Mouse (Mus musculus): ENCODE results near the gene Gm14139. TPM values are rescaled to one million over a fixed set of nuclear protein-coding genes. Genes with fewer than 3 reads are reported as not detected.
A peak's percentile ranks its signal among the peaks of the same experiment; 100 is the strongest.
"Not testable (repeated sequence)": the region's sequence is repeated elsewhere in the genome, so short reads cannot be mapped to it uniquely, and the experiment has no call there.

Gene Gm14139
- polyA plus RNA-seq (2014; fragmentation: Nextera tagmentation; extraction: Ambion mirVana), result not detected in 2 replicates

GRCm38 (mm10) chr2:150181570-150181999, at the start of gene Gm14139:
TSS of gene Gm14139 (plus strand) at chr2:150181755.
- H3K9me3 ChIP-seq (replicated peaks; ENCODE audit: control insufficient read depth, low read length); H3K9ac ChIP-seq (ENCODE audit: low read depth, low read length); H3K4me3 ChIP-seq (ENCODE audit: low read depth, low read length); H3K36me3 ChIP-seq (ENCODE audit: control insufficient read depth, insufficient read depth, low read length); H3K27me3 ChIP-seq (ENCODE audit: control insufficient read depth, insufficient read depth, low read length); H3K4me2 ChIP-seq; H3K4me1 ChIP-seq (ENCODE audit: control insufficient read depth, insufficient read depth, low read length); ATAC-seq (replicated peaks; ENCODE audit: insufficient number of reproducible peaks, low FRiP score, low TSS enrichment); H3K27ac ChIP-seq (ENCODE audit: low read depth, low read length): not testable (repeated sequence)
- 64% methylated on average over 7 of the region's 7 CpGs for WGBS (ENCODE audit: insufficient replicate concordance)

- H3K9me3 ChIP-seq (replicated peaks; ENCODE audit: control insufficient read depth, low read length); H3K27me3 ChIP-seq (ENCODE audit: control insufficient read depth, insufficient read depth, low read length); H3K4me1 ChIP-seq (ENCODE audit: control insufficient read depth, insufficient read depth, low read length); H3K4me2 ChIP-seq; ATAC-seq (replicated peaks; ENCODE audit: insufficient number of reproducible peaks, low FRiP score, low TSS enrichment); H3K9ac ChIP-seq (ENCODE audit: low read depth, low read length); H3K36me3 ChIP-seq (ENCODE audit: control insufficient read depth, insufficient read depth, low read length); H3K27ac ChIP-seq (ENCODE audit: low read depth, low read length); H3K4me3 ChIP-seq (ENCODE audit: low read depth, low read length): not testable (repeated sequence)
- WGBS (ENCODE audit: insufficient replicate concordance), result 91% methylated on average over 1 of the region's 1 CpGs
Observed at GRCm38 (mm10) chr2:150132002-150132401, 49.6 kb upstream of the Gm14139 start.

- Histone ChIP-seq H3K4me3 (ENCODE audit: low read depth, low read length) (no peak overlapping the region), H3K9ac (ENCODE audit: low read depth, low read length) (no peak overlapping the region), H3K4me2 (no peak overlapping the region), H3K27me3 (ENCODE audit: control insufficient read depth, insufficient read depth, low read length) (no peaks in the 10 kb centered on the region), H3K4me1 (ENCODE audit: control insufficient read depth, insufficient read depth, low read length) (0 out of 2 replicates have a peak, but pooled peaks cover 3% of the 10 kb centered on the region), H3K27ac (ENCODE audit: low read depth, low read length) (no peak overlapping the region), H3K9me3 (replicated peaks; ENCODE audit: control insufficient read depth, low read length) (no peaks in the 10 kb centered on the region), H3K36me3 (ENCODE audit: control insufficient read depth, insufficient read depth, low read length) (0 out of 2 replicates have a peak, but pooled peaks cover 3% of the 10 kb centered on the region)
- WGBS (ENCODE audit: insufficient replicate concordance), result 76% methylated on average over 2 of the region's 2 CpGs
- ATAC-seq (replicated peaks; ENCODE audit: insufficient number of reproducible peaks, low FRiP score, low TSS enrichment), result no peak
Observed at GRCm38 (mm10) chr2:150132773-150133172, 48.8 kb upstream of the Gm14139 start.

- Histone ChIP-seq H3K36me3 (ENCODE audit: control insufficient read depth, insufficient read depth, low read length) (no peaks in the 10 kb centered on the region), H3K9ac (ENCODE audit: low read depth, low read length) (peak within 1 kb of the TSS; percentile 85), H3K27ac (ENCODE audit: low read depth, low read length) (peak within 1 kb of the TSS; percentile 66), H3K27me3 (ENCODE audit: control insufficient read depth, insufficient read depth, low read length) (no peaks in the 10 kb centered on the region), H3K4me3 (ENCODE audit: low read depth, low read length) (peak within 1 kb of the TSS; percentile 80), H3K9me3 (replicated peaks; ENCODE audit: control insufficient read depth, low read length) (no peaks in the 10 kb centered on the region), H3K4me1 (ENCODE audit: control insufficient read depth, insufficient read depth, low read length) (0 out of 2 replicates have a peak, but pooled peaks cover 3% of the 10 kb centered on the region), H3K4me2 (peak within 1 kb of the TSS; percentile 64)
- ATAC-seq (replicated peaks; ENCODE audit: insufficient number of reproducible peaks, low FRiP score, low TSS enrichment), result peak; percentile 100
- under 1% methylated on average over 13 of the region's 13 CpGs for WGBS (ENCODE audit: insufficient replicate concordance)
Observed at GRCm38 (mm10) chr2:150136435-150136897, 45.1 kb upstream of the Gm14139 start, which contains the start of gene Zfp120. TSS of gene Zfp120 (minus strand) at chr2:150136708.

- Histone ChIP-seq H3K4me2 (no peak overlapping the region), H3K36me3 (ENCODE audit: control insufficient read depth, insufficient read depth, low read length) (no peaks in the 10 kb centered on the region), H3K4me1 (ENCODE audit: control insufficient read depth, insufficient read depth, low read length) (no peaks in the 10 kb centered on the region), H3K27me3 (ENCODE audit: control insufficient read depth, insufficient read depth, low read length) (no peaks in the 10 kb centered on the region), H3K9me3 (replicated peaks; ENCODE audit: control insufficient read depth, low read length) (no peaks in the 10 kb centered on the region), H3K4me3 (ENCODE audit: low read depth, low read length) (no peak overlapping the region), H3K27ac (ENCODE audit: low read depth, low read length) (no peak overlapping the region), H3K9ac (ENCODE audit: low read depth, low read length) (no peak overlapping the region)
- ATAC-seq (replicated peaks; ENCODE audit: insufficient number of reproducible peaks, low FRiP score, low TSS enrichment), result no peak
Observed at GRCm38 (mm10) chr2:150166703-150167102, 14.9 kb upstream of the Gm14139 start.

- Histone ChIP-seq H3K9me3 (replicated peaks; ENCODE audit: control insufficient read depth, low read length) (peaks cover 6% of the 10 kb centered on the region; the same call in 1 of the 2 replicates), H3K27me3 (ENCODE audit: control insufficient read depth, insufficient read depth, low read length) (no peaks in the 10 kb centered on the region), H3K4me1 (ENCODE audit: control insufficient read depth, insufficient read depth, low read length) (no peaks in the 10 kb centered on the region), H3K4me2 (no peak overlapping the region), H3K4me3 (ENCODE audit: low read depth, low read length) (no peak overlapping the region), H3K27ac (ENCODE audit: low read depth, low read length) (no peak overlapping the region), H3K36me3 (ENCODE audit: control insufficient read depth, insufficient read depth, low read length) (no peaks in the 10 kb centered on the region), H3K9ac (ENCODE audit: low read depth, low read length) (no peak overlapping the region)
- ATAC-seq (replicated peaks; ENCODE audit: insufficient number of reproducible peaks, low FRiP score, low TSS enrichment), result no peak
Observed at GRCm38 (mm10) chr2:150173833-150174232, 7.7 kb upstream of the Gm14139 start.

GRCm38 (mm10) chr2:150179579-150179978, 2.0 kb upstream of the Gm14139 start, which contains the start of gene Gm10770:
TSS of gene Gm10770 (minus strand) at chr2:150179679.
- ATAC-seq (replicated peaks; ENCODE audit: insufficient number of reproducible peaks, low FRiP score, low TSS enrichment); H3K27me3 ChIP-seq (ENCODE audit: control insufficient read depth, insufficient read depth, low read length); H3K4me3 ChIP-seq (ENCODE audit: low read depth, low read length); H3K27ac ChIP-seq (ENCODE audit: low read depth, low read length); H3K9me3 ChIP-seq (replicated peaks; ENCODE audit: control insufficient read depth, low read length); H3K9ac ChIP-seq (ENCODE audit: low read depth, low read length); H3K4me2 ChIP-seq; H3K36me3 ChIP-seq (ENCODE audit: control insufficient read depth, insufficient read depth, low read length); H3K4me1 ChIP-seq (ENCODE audit: control insufficient read depth, insufficient read depth, low read length): not testable (repeated sequence)
- 69% methylated on average over 4 of the region's 4 CpGs for whole genome bisulfite sequencing (ENCODE audit: insufficient replicate concordance)

- not testable (repeated sequence) for H3K27ac ChIP-seq (ENCODE audit: low read depth, low read length); H3K4me1 ChIP-seq (ENCODE audit: control insufficient read depth, insufficient read depth, low read length); H3K4me2 ChIP-seq; ATAC-seq (replicated peaks; ENCODE audit: insufficient number of reproducible peaks, low FRiP score, low TSS enrichment); H3K36me3 ChIP-seq (ENCODE audit: control insufficient read depth, insufficient read depth, low read length); H3K9me3 ChIP-seq (replicated peaks; ENCODE audit: control insufficient read depth, low read length); H3K27me3 ChIP-seq (ENCODE audit: control insufficient read depth, insufficient read depth, low read length); H3K9ac ChIP-seq (ENCODE audit: low read depth, low read length); H3K4me3 ChIP-seq (ENCODE audit: low read depth, low read length)
Observed at GRCm38 (mm10) chr2:150181046-150181445, 509 bp upstream of the Gm14139 start.

- ATAC-seq (replicated peaks; ENCODE audit: insufficient number of reproducible peaks, low FRiP score, low TSS enrichment), result peak; percentile 99
- H3K9me3 ChIP-seq (replicated peaks; ENCODE audit: control insufficient read depth, low read length); H3K4me1 ChIP-seq (ENCODE audit: control insufficient read depth, insufficient read depth, low read length); H3K36me3 ChIP-seq (ENCODE audit: control insufficient read depth, insufficient read depth, low read length); H3K27ac ChIP-seq (ENCODE audit: low read depth, low read length); H3K27me3 ChIP-seq (ENCODE audit: control insufficient read depth, insufficient read depth, low read length): not testable (repeated sequence)
- H3K9ac ChIP-seq (ENCODE audit: low read depth, low read length), result peak within 1 kb of the TSS; percentile 62; the same call in 1 of the 2 replicates
- 0% methylated on average over 15 of the region's 15 CpGs for WGBS (ENCODE audit: insufficient replicate concordance)
- peak within 1 kb of the TSS; percentile 53 for H3K4me2 ChIP-seq
- H3K4me3 ChIP-seq (ENCODE audit: low read depth, low read length), result peak within 1 kb of the TSS; percentile 39
Observed at GRCm38 (mm10) chr2:150217600-150218362, 36.2 kb downstream of the Gm14139 start, which contains the start of gene Zfp937. TSS of gene Zfp937 (plus strand) at chr2:150218073.

Data from heart, embryonic 11.5 days (tissue).